Mouse (Mus musculus): ENCODE measurements around the gene Arhgef40. TPM values are rescaled to one million over a fixed set of nuclear protein-coding genes. Genes with fewer than 3 reads are reported as not detected.

Arhgef40 gene
- 10 to 100 TPM; 37.8 to 39.7 TPM for total RNA-seq (2021)
- long read RNA-seq, experiment 1, full-length matches to known transcripts, result 13 of 27 reads
- long read RNA-seq, experiment 1, partial matches to known transcripts, result 4 of 27 reads
- long read RNA-seq, experiment 1, other reads (novel, unspliced or antisense), result 10 of 27 reads
- long read RNA-seq, experiment 2, full-length matches to known transcripts, result 21 of 55 reads
- long read RNA-seq, experiment 2, partial matches to known transcripts, result 24 of 55 reads
- long read RNA-seq, experiment 2, other reads (novel, unspliced or antisense), result 10 of 55 reads

GRCm38 (mm10) chr14:51984247-51985231 is at the start of gene Arhgef40:
Gene Arhgef40 (plus strand): TSS chr14:51984719.
- peak; percentile 62 to 67 for DNase-seq (ENCODE audit: low spot score in 2 of 2)

GRCm38 (mm10) chr14:51939005-51939404 is 45.5 kb upstream of the Arhgef40 start:
- DNase-seq (ENCODE audit: low spot score in 2 of 2), result no peak

- DNase-seq (ENCODE audit: low spot score in 2 of 2), result no peak
Observed at GRCm38 (mm10) chr14:51940944-51941560, 43.5 kb upstream of the Arhgef40 start.

- DNase-seq (ENCODE audit: low spot score in 2 of 2), result no peak
Observed at GRCm38 (mm10) chr14:51941577-51941976, 42.9 kb upstream of the Arhgef40 start.

- no peak for DNase-seq (ENCODE audit: low spot score in 2 of 2)
Observed at GRCm38 (mm10) chr14:51942236-51942635, 42.3 kb upstream of the Arhgef40 start.

- no peak for DNase-seq (ENCODE audit: low spot score in 2 of 2)
Observed at GRCm38 (mm10) chr14:51943336-51943735, 41.2 kb upstream of the Arhgef40 start.

- DNase-seq (ENCODE audit: low spot score in 2 of 2), result no peak
Observed at GRCm38 (mm10) chr14:51960316-51960715, 24.2 kb upstream of the Arhgef40 start.

- no peak for DNase-seq (ENCODE audit: low spot score in 2 of 2)
Observed at GRCm38 (mm10) chr14:51967400-51967799, 17.1 kb upstream of the Arhgef40 start.

- no peak for DNase-seq (ENCODE audit: low spot score in 2 of 2)
Observed at GRCm38 (mm10) chr14:51979252-51979651, 5.3 kb upstream of the Arhgef40 start.

GRCm38 (mm10) chr14:51983251-51983650 is 1.3 kb upstream of the Arhgef40 start:
- DNase-seq (ENCODE audit: low spot score in 2 of 2), result no peak

- no peak for DNase-seq (ENCODE audit: low spot score in 2 of 2)
Observed at GRCm38 (mm10) chr14:51983855-51984246, 668 bp upstream of the Arhgef40 start.

GRCm38 (mm10) chr14:51985301-51986152 is 1.0 kb downstream of the Arhgef40 start:
- DNase-seq (ENCODE audit: low spot score in 2 of 2), result peak; percentile 61 to 67

GRCm38 (mm10) chr14:51986153-51986505 is 1.6 kb downstream of the Arhgef40 start:
- no peak for DNase-seq (ENCODE audit: low spot score in 2 of 2)

- no peak for DNase-seq (ENCODE audit: low spot score in 2 of 2)
Observed at GRCm38 (mm10) chr14:51987177-51987576, 2.7 kb downstream of the Arhgef40 start.

- no peak for DNase-seq (ENCODE audit: low spot score in 2 of 2)
Observed at GRCm38 (mm10) chr14:51988731-51989130, 4.2 kb downstream of the Arhgef40 start.

GRCm38 (mm10) chr14:51989461-51989970 is 5.0 kb downstream of the Arhgef40 start:
- DNase-seq (ENCODE audit: low spot score in 2 of 2), result no peak

GRCm38 (mm10) chr14:51994453-51994852 is 9.9 kb downstream of the Arhgef40 start:
- DNase-seq (ENCODE audit: low spot score in 2 of 2), result no peak

- DNase-seq (ENCODE audit: low spot score in 2 of 2), result no peak
Observed at GRCm38 (mm10) chr14:51995219-51995871, 10.8 kb downstream of the Arhgef40 start.

GRCm38 (mm10) chr14:51996231-51996841 is 11.8 kb downstream of the Arhgef40 start:
- no peak for DNase-seq (ENCODE audit: low spot score in 2 of 2)

Data from adrenal gland, adult 18-20 months (tissue).